Mouse (Mus musculus): ENCODE data around the gene Cfb.
"Not testable (repeated sequence)": the region's sequence is repeated elsewhere in the genome, so short reads cannot be mapped to it uniquely, and the experiment has no call there.

Cfb gene

GRCm38 (mm10) chr17:34862416-34863081 is at the start of gene Cfb:
TSS of gene Cfb (minus strand) at chr17:34862518.
- DNase-seq (ENCODE audit: low spot score in 2 of 2) = no peak

- DNase-seq (ENCODE audit: low spot score in 2 of 2) = peak; percentile 74 to 76
These were observed 49.6 kb upstream of the Cfb start for GRCm38 (mm10) chr17:34911945-34912351.

- no peak for DNase-seq (ENCODE audit: low spot score in 2 of 2)
These were observed 48.7 kb upstream of the Cfb start for GRCm38 (mm10) chr17:34910982-34911381.

- DNase-seq (ENCODE audit: low spot score in 2 of 2) = no peak
These were observed 40.6 kb upstream of the Cfb start for GRCm38 (mm10) chr17:34902895-34903294.

GRCm38 (mm10) chr17:34901948-34902347 is 39.6 kb upstream of the Cfb start:
- not testable (repeated sequence) for DNase-seq (ENCODE audit: low spot score in 2 of 2)

GRCm38 (mm10) chr17:34900826-34901225 is 38.5 kb upstream of the Cfb start:
- DNase-seq (ENCODE audit: low spot score in 2 of 2) = not testable (repeated sequence)

GRCm38 (mm10) chr17:34899890-34900243 is 37.5 kb upstream of the Cfb start:
- DNase-seq (ENCODE audit: low spot score in 2 of 2) = peak in 1 of 2 experiments; percentile 50

GRCm38 (mm10) chr17:34899053-34899889 is 37.0 kb upstream of the Cfb start:
- peak; percentile 34 to 46 for DNase-seq (ENCODE audit: low spot score in 2 of 2)

GRCm38 (mm10) chr17:34898706-34899052 is 36.4 kb upstream of the Cfb start:
- DNase-seq (ENCODE audit: low spot score in 2 of 2) = no peak

- peak; percentile 75 to 82 for DNase-seq (ENCODE audit: low spot score in 2 of 2)
These were observed 35.9 kb upstream of the Cfb start, which contains the start of the genes C2 and Ehmt2 for GRCm38 (mm10) chr17:34898160-34898586. TSS of gene C2 (minus strand) at chr17:34898265. TSS of gene Ehmt2 (plus strand) at chr17:34898469.

GRCm38 (mm10) chr17:34897373-34898159 is 35.2 kb upstream of the Cfb start:
- no peak for DNase-seq (ENCODE audit: low spot score in 2 of 2)

GRCm38 (mm10) chr17:34896366-34896765 is 34.0 kb upstream of the Cfb start:
- DNase-seq (ENCODE audit: low spot score in 2 of 2) = no peak

GRCm38 (mm10) chr17:34895724-34896123 is 33.4 kb upstream of the Cfb start:
- no peak for DNase-seq (ENCODE audit: low spot score in 2 of 2)

GRCm38 (mm10) chr17:34894801-34895530 is 32.6 kb upstream of the Cfb start:
- no peak for DNase-seq (ENCODE audit: low spot score in 2 of 2)

- DNase-seq (ENCODE audit: low spot score in 2 of 2) = peak; percentile 89 to 90
These were observed 31.8 kb upstream of the Cfb start for GRCm38 (mm10) chr17:34894074-34894597.

- no peak for DNase-seq (ENCODE audit: low spot score in 2 of 2)
These were observed 30.9 kb upstream of the Cfb start for GRCm38 (mm10) chr17:34893072-34893824.

- no peak for DNase-seq (ENCODE audit: low spot score in 2 of 2)
These were observed 29.1 kb upstream of the Cfb start for GRCm38 (mm10) chr17:34891377-34891776.

- DNase-seq (ENCODE audit: low spot score in 2 of 2) = no peak
These were observed 27.9 kb upstream of the Cfb start for GRCm38 (mm10) chr17:34890074-34890743.

- no peak for DNase-seq (ENCODE audit: low spot score in 2 of 2)
These were observed 25.6 kb upstream of the Cfb start for GRCm38 (mm10) chr17:34887942-34888341.

- no peak for DNase-seq (ENCODE audit: low spot score in 2 of 2)
These were observed 23.3 kb upstream of the Cfb start for GRCm38 (mm10) chr17:34885615-34886014.

Data from spleen, postnatal 36 days (tissue).